20 mouse cellular contexts compared by ENCODE assay signal in genomic region chr6:135700717-135701345, GRCm38 (mm10).
DNase-seq lines count a peak whose midpoint lies in the region; ATAC-seq and TF ChIP-seq lines count a peak whose summit lies in the region.
"Had no signal": no experiment of that assay in that cellular context is flagged by ENCODE, and none has a peak within 500 bp of the region (broad histone marks: within the 10 kb centered on the region; RNA-seq: fewer than 3 reads in every experiment).

No protein-coding gene starts in this region.

- CTCF ChIA-PET in Patski (lab: Charles Lee) = no interaction called here

- DNase-seq in kidney, postnatal 0 days (ENCODE audit: low spot score) = no peak
- no peak for DNase-seq in kidney, adult 11 months
- DNase-seq in thymus, postnatal 14 days = peak; percentile 4
- DNase-seq in thymus, postnatal 25 days = no peak
- peak; percentile 31 for DNase-seq in Patski (ENCODE audit: low read depth, low spot score)
- DNase-seq in hindbrain, embryonic 11.5 days (ENCODE audit: low spot score) = no peak
- DNase-seq: cerebellum, adult 8-10 months; gastrocnemius, postnatal 36 days; heart, postnatal 4 days; kidney, postnatal 10 days; liver, embryonic 13.5 days; lung, postnatal 36 days; right cerebral cortex, postnatal 25 days had no signal

- no peaks in the 10 kb centered on the region for H3K36me3 ChIP-seq in kidney, postnatal 0 days (ENCODE audit: insufficient read depth, low read length)
- no peaks in the 10 kb centered on the region for H3K36me3 ChIP-seq in hindbrain, embryonic 11.5 days (ENCODE audit: control insufficient read depth, insufficient read depth, low read length)
- H3K36me3 ChIP-seq: embryonic facial prominence, embryonic 15.5 days; forebrain, embryonic 10.5 days; limb, embryonic 12.5 days; liver, embryonic 13.5 days; midbrain, embryonic 10.5 days had no signal

- H3K4me2 ChIP-seq in kidney, postnatal 0 days (ENCODE audit: low read length) = no peak overlapping the region
- H3K4me2 ChIP-seq in hindbrain, embryonic 11.5 days (replicated peaks; ENCODE audit: low read depth, low read length) = no peak overlapping the region
- H3K4me2 ChIP-seq: embryonic facial prominence, embryonic 15.5 days; limb, embryonic 12.5 days; liver, embryonic 13.5 days had no signal

- no peaks in the 10 kb centered on the region for H3K27me3 ChIP-seq in kidney, postnatal 0 days (ENCODE audit: insufficient read depth, low read length)
- H3K27me3 ChIP-seq in Patski = no peaks in the 10 kb centered on the region
- H3K27me3 ChIP-seq in hindbrain, embryonic 11.5 days (ENCODE audit: control insufficient read depth, insufficient read depth, low read length) = no peaks in the 10 kb centered on the region
- H3K27me3 ChIP-seq: embryonic facial prominence, embryonic 15.5 days; limb, embryonic 12.5 days; liver, embryonic 13.5 days had no signal

- in situ Hi-C loops in Patski (cut with MboI; ENCODE audit: low pct_unique_long_range_greater_than_20kb) = no loop called here

- 80% methylated on average over 12 of the region's 12 CpGs for WGBS in kidney, postnatal 0 days
- 85% methylated on average over 12 of the region's 12 CpGs for WGBS in hindbrain, embryonic 11.5 days

- H3K9ac ChIP-seq in kidney, postnatal 0 days (ENCODE audit: low read depth, low read length) = no peak overlapping the region
- H3K9ac ChIP-seq in hindbrain, embryonic 11.5 days (ENCODE audit: low read depth, low read length) = no peak overlapping the region
- H3K9ac ChIP-seq: embryonic facial prominence, embryonic 15.5 days; limb, embryonic 12.5 days; liver, embryonic 13.5 days had no signal

- no peak for ATAC-seq in kidney, postnatal 0 days (replicated peaks; ENCODE audit: low FRiP score, low read depth)
- peak; percentile 81 for ATAC-seq in Patski
- no peak for ATAC-seq in hindbrain, embryonic 11.5 days (ENCODE audit: low FRiP score)
- ATAC-seq in frontal cortex, adult (ENCODE audit: low TSS enrichment) = no peak
- ATAC-seq: intestine, embryonic 16.5 days had no signal

- POLR2A ChIA-PET in Patski (lab: Charles Lee) = no interaction called here

- no peaks in the 10 kb centered on the region for H3K9me3 ChIP-seq in kidney, postnatal 0 days (replicated peaks; ENCODE audit: low read length)
- H3K9me3 ChIP-seq in hindbrain, embryonic 11.5 days (ENCODE audit: control insufficient read depth, low read length) = no peaks in the 10 kb centered on the region
- H3K9me3 ChIP-seq: embryonic facial prominence, embryonic 15.5 days; forebrain, embryonic 10.5 days; limb, embryonic 12.5 days; liver, embryonic 13.5 days; midbrain, embryonic 10.5 days had no signal

- H3K27ac ChIP-seq in kidney, postnatal 0 days = no peak overlapping the region
- no peak overlapping the region for H3K27ac ChIP-seq in hindbrain, embryonic 11.5 days (ENCODE audit: low read depth, low read length)
- H3K27ac ChIP-seq: embryonic facial prominence, embryonic 15.5 days; forebrain, embryonic 10.5 days; limb, embryonic 12.5 days; liver, embryonic 13.5 days; midbrain, embryonic 10.5 days; stomach, postnatal 0 days had no signal

- 0 out of 2 replicates have a peak, but pooled peaks have one; percentile 6 for TF ChIP-seq CTCF in kidney, postnatal 0 days (IDR thresholded peaks at IDR 0.05; ENCODE audit: low read depth)
- no peak for TF ChIP-seq CTCF in Patski (IDR thresholded peaks at IDR 0.05)

- no peaks in the 10 kb centered on the region for H3K4me1 ChIP-seq in kidney, postnatal 0 days (replicated peaks; ENCODE audit: insufficient read depth, low read length)
- H3K4me1 ChIP-seq in hindbrain, embryonic 11.5 days (replicated peaks; ENCODE audit: control insufficient read depth, insufficient read depth, low read length) = no peaks in the 10 kb centered on the region
- H3K4me1 ChIP-seq: embryonic facial prominence, embryonic 15.5 days; limb, embryonic 12.5 days; liver, embryonic 13.5 days; midbrain, embryonic 10.5 days had no signal

- H3K4me3 ChIP-seq in kidney, postnatal 0 days (replicated peaks; ENCODE audit: low read depth, low read length) = no peak overlapping the region
- no peak overlapping the region for H3K4me3 ChIP-seq in hindbrain, embryonic 11.5 days (ENCODE audit: low read depth, low read length)
- H3K4me3 ChIP-seq: embryonic facial prominence, embryonic 15.5 days; forebrain, embryonic 10.5 days; limb, embryonic 12.5 days; liver, embryonic 13.5 days; midbrain, embryonic 10.5 days had no signal

Comparison
In these comparisons a context has a peak if more than half of its experiments do, and no peak if none do; other contexts are left out.
1. DNase-seq: peak in thymus, postnatal 14 days (single experiment) and Patski (single experiment); none in kidney, postnatal 0 days (single experiment), kidney, adult 11 months (single experiment), thymus, postnatal 25 days (single experiment) and hindbrain, embryonic 11.5 days (single experiment).